In the genomic region with DNA sequence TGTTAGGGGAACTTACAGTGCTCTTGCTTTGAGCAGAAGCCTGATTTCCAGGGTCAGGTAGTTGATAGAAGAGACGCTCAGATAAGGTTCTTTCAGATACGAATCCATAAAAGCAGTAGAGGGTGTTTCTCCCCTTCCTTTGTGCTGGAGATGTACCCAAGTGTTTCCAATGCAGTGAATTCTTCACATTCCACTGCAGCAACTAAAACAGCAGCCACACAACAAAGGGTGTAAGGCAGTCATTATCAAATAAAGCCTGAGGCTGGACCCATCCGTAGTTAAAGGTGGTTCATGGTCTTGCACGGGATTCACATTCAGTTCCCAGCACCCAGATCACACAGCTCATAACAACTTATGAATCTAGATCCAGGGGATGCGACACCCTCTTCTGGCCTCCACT, we compare ENCODE assay signal across 25 mouse cellular contexts.
"Had no signal": no experiment of that assay in that cellular context is flagged by ENCODE, and none has a peak within 500 bp of the region (broad histone marks: within the 10 kb centered on the region; RNA-seq: fewer than 3 reads in every experiment).

No protein-coding gene starts in this region.

- H3K27me3 ChIP-seq: heart, embryonic 13.5 days; heart, embryonic 15.5 days; hindbrain, embryonic 12.5 days; intestine, embryonic 15.5 days; limb, embryonic 13.5 days; limb, embryonic 15.5 days; liver, embryonic 12.5 days had no signal

- H3K9ac ChIP-seq: heart, embryonic 13.5 days; heart, embryonic 15.5 days; hindbrain, embryonic 12.5 days; hindbrain, embryonic 14.5 days; intestine, embryonic 15.5 days; limb, embryonic 13.5 days; limb, embryonic 15.5 days; liver, embryonic 12.5 days; liver, embryonic 14.5 days had no signal

- H3K4me3 ChIP-seq: gastrocnemius, adult 2 months; heart, adult 2 months; heart, embryonic 13.5 days; heart, embryonic 15.5 days; hindbrain, embryonic 10.5 days; hindbrain, embryonic 12.5 days; intestine, embryonic 15.5 days; left cerebral cortex, adult 2 months; limb, embryonic 13.5 days; limb, embryonic 15.5 days; liver, embryonic 12.5 days had no signal

- ATAC-seq: inflammation-experienced regulatory T-cells, adult 6 months; intestine, embryonic 15.5 days; intestine, postnatal 0 days; liver, embryonic 12.5 days had no signal

- H3K4me2 ChIP-seq: heart, embryonic 11.5 days; heart, embryonic 13.5 days; heart, embryonic 15.5 days; hindbrain, embryonic 12.5 days; hindbrain, embryonic 14.5 days; intestine, embryonic 15.5 days; limb, embryonic 13.5 days; limb, embryonic 15.5 days; liver, embryonic 12.5 days had no signal

- H3K27ac ChIP-seq: gastrocnemius, adult 2 months; heart, adult 2 months; heart, embryonic 13.5 days; heart, embryonic 15.5 days; hindbrain, embryonic 10.5 days; hindbrain, embryonic 12.5 days; hindbrain, embryonic 14.5 days; intestine, embryonic 15.5 days; limb, embryonic 13.5 days; limb, embryonic 15.5 days; liver, embryonic 12.5 days; liver, embryonic 14.5 days had no signal

- H3K4me1 ChIP-seq: heart, embryonic 13.5 days; heart, embryonic 15.5 days; hindbrain, embryonic 12.5 days; intestine, embryonic 15.5 days; limb, embryonic 13.5 days; liver, embryonic 12.5 days had no signal

- H3K36me3 ChIP-seq: heart, embryonic 13.5 days; heart, embryonic 15.5 days; hindbrain, embryonic 10.5 days; hindbrain, embryonic 12.5 days; intestine, embryonic 15.5 days; limb, embryonic 13.5 days; limb, embryonic 15.5 days; liver, embryonic 12.5 days had no signal

- DNase-seq: gastrocnemius, adult 2 months; gastrocnemius, postnatal 10 days; gastrocnemius, postnatal 25 days; heart, adult 2 months; heart, postnatal 4 days; kidney, adult 18-20 months; kidney, adult 8-10 months; kidney, postnatal 10 days; kidney, postnatal 25 days; kidney, postnatal 4 days; layer of hippocampus, adult 9-11 months had no signal

- H3K9me3 ChIP-seq: heart, embryonic 15.5 days; hindbrain, embryonic 10.5 days; hindbrain, embryonic 12.5 days; intestine, embryonic 15.5 days; limb, embryonic 13.5 days; limb, embryonic 15.5 days; liver, embryonic 12.5 days had no signal
